Mouse (Mus musculus) midbrain, embryonic 14.5 days (tissue): ENCODE measurements around the gene Gucd1. TPM values are rescaled to one million over a fixed set of nuclear protein-coding genes. Genes with fewer than 3 reads are reported as not detected.

Experiments
- ATAC-seq: fragments of 200-750 bp; cut with Nextera tagmentation; 2 replicates; pipeline ENCODE4 v1.8.0; 2017; ENCODE audit warnings: moderate number of reproducible peaks, moderate library complexity; ENCODE audit not compliant: low FRiP score, low TSS enrichment
- DNase-seq: peaks from one replicate; pipeline ENCODE4 v3.0.0-alpha.2; 2015
- H3K27ac ChIP-seq: fragments of 300-500 bp; sonication (generic); replicated peaks from 2 replicates; pipeline ENCODE4 v1.5.1; 2014; ENCODE audit warnings: mild to moderate bottlenecking, low read depth, low read length, moderate library complexity
- H3K27me3 ChIP-seq: fragments of 300-500 bp; sonication (generic); 2 replicates; pipeline ENCODE4 v1.6.1; 2014; ENCODE audit warnings: low read length, control low read depth, mixed read lengths; ENCODE audit not compliant: control insufficient read depth, insufficient read depth
- H3K36me3 ChIP-seq: fragments of 300-500 bp; sonication (generic); 2 replicates; pipeline ENCODE4 v1.6.1; 2014; ENCODE audit warnings: low read length, control low read depth; ENCODE audit not compliant: control insufficient read depth, insufficient read depth
- H3K4me1 ChIP-seq: fragments of 300-500 bp; sonication (generic); 2 replicates; pipeline ENCODE4 v1.6.1; 2014; ENCODE audit warnings: mild to moderate bottlenecking, antibody characterized with exemption, low read length, control low read depth; ENCODE audit not compliant: control insufficient read depth, insufficient read depth
- H3K4me2 ChIP-seq: fragments of 300-500 bp; sonication (generic); 2 replicates; pipeline ENCODE4 v1.6.1; 2014; ENCODE audit warnings: mild to moderate bottlenecking, low read length, moderate library complexity
- H3K4me3 ChIP-seq: fragments of 300-500 bp; sonication (generic); replicated peaks from 2 replicates; pipeline ENCODE4 v1.5.1; 2014; ENCODE audit warnings: low read depth, low read length
- H3K9ac ChIP-seq: fragments of 300-500 bp; sonication (generic); replicated peaks from 2 replicates; pipeline ENCODE4 v1.6.1; 2014; ENCODE audit warnings: mild to moderate bottlenecking, low read length, moderate library complexity
- H3K9me3 ChIP-seq: fragments of 300-500 bp; sonication (generic); 2 replicates; pipeline ENCODE4 v1.6.1; 2016; ENCODE audit warnings: low read length, control low read depth, mixed read lengths; ENCODE audit not compliant: control insufficient read depth
- WGBS: fragments of 180-500 bp; shearing (Covaris S2); extraction: QIAGEN DNeasy Blood & Tissue Kit; methylation state at CpG from one replicate; pipeline ENCODE4 v1.1.7; 2014; 5-methylcytosine and 5-hydroxymethylcytosine counted together
- polyA plus RNA-seq: library from polyadenylated mRNA; unstranded; fragments of >200 nt; fragmentation: Nextera tagmentation; extraction: Ambion mirVana; gene quantifications from 2 replicates; pipeline ENCODE4 v1.2.1, GENCODE M21; 2014

Gucd1 gene
- polyA plus RNA-seq, 1 experiment from 2014 or later = 31.5 TPM

DNA sequence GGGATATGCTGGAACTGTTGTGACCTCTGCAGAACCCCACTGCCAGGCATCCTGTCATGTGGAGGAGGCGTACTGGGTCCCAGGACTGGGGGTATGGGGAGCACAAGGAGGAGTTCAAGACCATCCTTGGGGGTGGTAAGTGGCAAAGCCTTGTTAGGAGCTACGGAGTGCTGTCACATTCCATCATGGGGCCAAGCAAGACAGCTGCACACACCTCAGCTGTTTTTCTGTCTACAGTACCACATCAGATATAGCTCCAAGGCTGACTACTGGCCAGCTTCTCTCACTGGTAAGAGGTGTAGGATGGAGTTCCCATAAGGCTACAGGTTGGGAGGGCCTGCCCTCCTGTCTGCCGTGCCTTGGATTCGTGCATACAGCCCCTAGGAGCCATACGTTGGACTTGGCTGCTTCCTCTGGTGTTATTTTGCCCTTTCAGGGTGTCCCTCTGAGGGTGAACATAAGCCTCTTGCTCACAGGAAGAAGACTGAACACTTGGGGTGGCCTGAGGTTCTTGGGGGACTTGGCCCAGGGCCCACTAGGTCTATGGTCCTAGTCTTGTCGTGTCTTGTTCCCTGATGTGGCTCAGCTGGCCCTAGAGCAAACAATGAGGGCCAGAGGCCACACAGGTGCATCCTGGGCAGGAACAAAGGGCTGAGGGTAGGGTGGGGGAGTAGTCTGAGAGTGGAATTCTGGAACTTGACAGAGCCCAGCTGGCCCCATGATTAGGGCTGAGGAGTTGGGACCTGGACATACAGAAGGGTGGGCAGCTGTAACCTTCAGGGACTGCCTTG lies 203.4 kb downstream of the Gucd1 start:
- ATAC-seq = no peak
- 75% methylated on average over 6 of the region's 6 CpGs for WGBS

DNA sequence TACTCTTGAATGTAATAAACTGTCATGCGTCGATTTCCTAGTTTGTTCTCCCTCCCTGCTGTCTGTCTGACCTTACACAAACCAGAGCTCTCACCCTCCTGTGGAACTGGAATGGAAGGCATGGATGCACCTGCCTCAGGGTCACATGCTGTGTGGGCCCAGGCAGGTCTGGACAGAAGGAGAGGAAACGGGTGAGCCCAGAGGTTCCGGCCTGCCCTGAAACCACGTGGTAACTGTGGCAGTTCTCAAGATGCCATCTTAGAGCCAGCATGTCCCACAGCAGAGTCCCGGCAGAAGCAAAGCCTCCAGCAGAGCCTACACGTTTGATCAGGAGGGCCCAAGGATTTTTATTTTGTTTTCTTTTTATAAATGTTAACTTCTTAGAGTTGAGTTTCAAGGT lies 205.4 kb downstream of the Gucd1 start:
- ATAC-seq = no peak
- WGBS = 88% methylated on average over 7 of the region's 7 CpGs

More for the DNA sequence above, 203.4 kb downstream of the Gucd1 start:
- Histone ChIP-seq H3K27me3 (peaks cover 30% of the 10 kb centered on the region; the same call in 1 of the 2 replicates), H3K27ac (no peak overlapping the region), H3K36me3 (peaks cover 41% of the 10 kb centered on the region), H3K4me1 (0 out of 2 replicates have a peak, but pooled peaks cover 6% of the 10 kb centered on the region), H3K4me3 (no peak overlapping the region), H3K9me3 (no peaks in the 10 kb centered on the region), H3K4me2 (no peak overlapping the region), H3K9ac (no peak overlapping the region)
- no peak for DNase-seq

DNA sequence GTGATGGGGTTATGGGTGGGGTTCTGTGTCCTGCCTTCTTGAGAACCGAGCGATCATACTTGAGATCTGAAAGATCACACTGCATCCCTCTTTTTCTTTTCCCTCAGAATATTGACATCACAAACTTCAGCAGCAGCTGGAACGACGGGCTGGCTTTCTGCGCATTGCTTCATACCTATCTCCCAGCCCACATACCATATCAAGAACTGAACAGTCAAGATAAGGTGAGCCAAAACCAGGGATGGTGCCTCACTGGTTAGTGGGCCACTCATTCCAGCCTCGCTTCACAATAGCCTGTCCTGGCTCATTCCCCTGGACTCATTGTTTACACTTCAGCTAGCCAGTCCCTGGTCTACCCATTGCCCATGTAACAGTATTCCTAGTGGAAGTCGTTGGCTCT lies 210.6 kb downstream of the Gucd1 start:
- no peak overlapping the region for H3K4me3 ChIP-seq
- ATAC-seq = no peak
- WGBS = 95% methylated on average over 7 of the region's 7 CpGs

More for the DNA sequence above, 205.4 kb downstream of the Gucd1 start:
- Histone ChIP-seq H3K27me3 (peaks cover 15% of the 10 kb centered on the region; the same call in 1 of the 2 replicates), H3K9me3 (no peaks in the 10 kb centered on the region), H3K4me3 (no peak overlapping the region), H3K4me2 (no peak overlapping the region), H3K4me1 (0 out of 2 replicates have a peak, but pooled peaks cover 6% of the 10 kb centered on the region), H3K36me3 (peaks cover 61% of the 10 kb centered on the region), H3K9ac (no peak overlapping the region), H3K27ac (no peak overlapping the region)
- DNase-seq = no peak

DNA sequence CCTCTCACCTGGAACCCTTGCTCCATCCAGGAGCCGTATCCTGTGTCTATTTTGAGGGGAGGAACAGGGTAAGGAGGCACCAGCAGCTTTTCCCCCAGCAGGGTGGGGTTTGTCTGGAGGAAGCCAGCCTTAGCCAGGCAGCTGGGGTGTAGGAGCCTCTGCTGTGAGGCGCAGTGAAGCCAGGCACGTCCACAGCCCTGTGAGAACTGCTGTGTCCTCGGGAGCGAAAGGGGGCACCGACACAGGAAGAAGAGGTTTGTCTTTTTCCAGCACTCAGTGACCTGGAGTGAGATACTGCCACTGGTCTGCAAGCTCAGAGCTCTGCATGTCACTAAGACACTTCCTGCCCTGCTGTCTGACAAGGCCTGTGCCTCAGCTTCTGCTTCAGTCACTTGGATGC lies 213.4 kb downstream of the Gucd1 start:
- ATAC-seq = no peak

More for the DNA sequence above, 210.6 kb downstream of the Gucd1 start:
- no peaks in the 10 kb centered on the region for H3K4me1 ChIP-seq
- H3K9ac ChIP-seq = no peak overlapping the region
- no peaks in the 10 kb centered on the region for H3K27me3 ChIP-seq
- no peak overlapping the region for H3K4me2 ChIP-seq
- H3K9me3 ChIP-seq = no peaks in the 10 kb centered on the region
- no peak overlapping the region for H3K27ac ChIP-seq
- DNase-seq = no peak
- peaks cover 67% of the 10 kb centered on the region for H3K36me3 ChIP-seq

DNA sequence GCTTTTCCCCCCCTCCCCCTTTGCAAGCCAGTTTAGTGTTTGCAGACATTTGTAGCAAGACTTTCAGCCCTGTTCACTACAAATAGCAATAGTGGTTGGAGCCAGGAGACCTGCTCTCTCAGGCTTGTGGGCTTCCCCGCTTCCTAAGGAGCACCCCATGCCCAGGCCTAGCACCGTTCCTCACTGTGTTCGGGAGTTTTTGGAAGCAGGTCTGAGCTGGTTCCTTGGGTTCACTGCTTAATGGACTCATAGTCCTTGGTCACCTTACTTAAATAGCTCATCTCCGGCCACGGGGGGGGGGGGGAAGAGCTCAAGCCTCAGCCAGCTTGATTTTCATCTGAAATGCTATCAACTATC lies 213.7 kb downstream of the Gucd1 start:
- Histone ChIP-seq H3K4me1 (no peaks in the 10 kb centered on the region), H3K9ac (no peak overlapping the region), H3K27ac (no peak overlapping the region), H3K9me3 (no peaks in the 10 kb centered on the region), H3K4me3 (no peak overlapping the region), H3K4me2 (no peak overlapping the region), H3K36me3 (peaks cover 50% of the 10 kb centered on the region), H3K27me3 (no peaks in the 10 kb centered on the region)
- DNase-seq (no peak), ATAC-seq (no peak)
- WGBS = 93% methylated on average over 5 of the region's 5 CpGs

More for the DNA sequence above, 213.4 kb downstream of the Gucd1 start:
- Histone ChIP-seq H3K4me2 (no peak overlapping the region), H3K9ac (no peak overlapping the region), H3K4me3 (no peak overlapping the region), H3K9me3 (no peaks in the 10 kb centered on the region), H3K4me1 (no peaks in the 10 kb centered on the region), H3K27ac (no peak overlapping the region), H3K27me3 (no peaks in the 10 kb centered on the region), H3K36me3 (peaks cover 53% of the 10 kb centered on the region)
- DNase-seq = no peak
- WGBS = 78% methylated on average over 6 of the region's 6 CpGs

DNA sequence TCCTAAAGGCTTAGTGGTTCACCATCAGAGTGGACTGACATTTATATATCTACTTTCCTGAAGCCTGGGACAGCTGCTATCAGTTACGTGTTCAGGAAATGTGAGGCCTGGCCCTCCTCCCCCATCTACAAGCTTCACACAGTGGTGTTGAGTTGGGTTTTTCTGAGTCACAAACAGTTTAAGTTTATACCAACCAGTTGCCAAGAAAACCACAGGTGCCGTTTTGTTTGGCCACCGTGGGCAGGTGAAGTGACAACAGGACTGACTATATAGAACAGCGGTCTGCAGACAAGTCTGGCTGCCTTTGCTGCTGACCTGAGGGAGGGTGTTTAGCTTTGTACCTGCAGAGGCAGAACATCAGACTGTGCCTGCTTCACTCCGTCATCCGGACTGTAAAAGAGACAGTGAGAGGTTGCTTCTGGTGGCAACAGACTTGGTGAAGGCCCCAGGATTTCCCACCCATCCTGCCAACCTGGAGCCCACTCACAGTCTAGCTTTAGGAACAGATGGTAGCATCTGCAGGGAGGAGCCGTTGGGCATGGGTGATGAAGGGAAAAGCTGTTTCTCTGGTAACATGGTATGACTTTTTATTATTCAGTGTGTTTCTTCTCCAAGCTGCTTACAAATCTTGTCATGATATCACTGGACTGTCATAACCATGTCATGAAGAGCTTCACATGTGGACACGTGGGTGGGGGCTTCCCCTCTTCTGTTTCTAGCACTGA lies 214.3 kb downstream of the Gucd1 start:
- Histone ChIP-seq H3K27ac (no peak overlapping the region), H3K9ac (no peak overlapping the region), H3K9me3 (no peaks in the 10 kb centered on the region), H3K27me3 (no peaks in the 10 kb centered on the region), H3K4me3 (no peak overlapping the region), H3K4me2 (no peak overlapping the region), H3K36me3 (peaks cover 45% of the 10 kb centered on the region), H3K4me1 (no peaks in the 10 kb centered on the region)
- no peak for ATAC-seq
- WGBS = 90% methylated on average over 8 of the region's 8 CpGs
- no peak for DNase-seq

DNA sequence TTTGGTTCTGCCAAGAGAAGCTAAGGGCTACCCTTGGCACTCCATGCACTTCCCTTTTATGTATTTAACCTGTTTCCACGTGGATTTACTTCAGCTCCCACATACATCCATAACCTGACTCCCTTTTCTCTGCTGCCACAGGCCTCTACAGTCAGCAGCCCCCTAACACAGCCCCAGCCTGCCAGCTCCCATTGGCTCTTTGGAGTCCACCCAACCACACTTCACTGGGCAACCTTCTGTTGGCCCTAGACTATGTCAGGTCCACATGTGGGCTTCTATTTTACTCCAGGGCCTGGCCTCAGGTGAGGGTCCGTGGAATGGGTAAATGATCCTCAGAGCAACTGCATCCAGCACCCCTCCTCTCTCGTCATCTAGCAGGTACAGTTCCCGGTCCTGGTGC lies 215.2 kb downstream of the Gucd1 start:
- Histone ChIP-seq H3K27me3 (no peaks in the 10 kb centered on the region), H3K27ac (no peak overlapping the region), H3K9me3 (no peaks in the 10 kb centered on the region), H3K36me3 (peaks cover 35% of the 10 kb centered on the region), H3K4me1 (no peaks in the 10 kb centered on the region), H3K4me2 (no peak overlapping the region), H3K9ac (no peak overlapping the region), H3K4me3 (no peak overlapping the region)
- ATAC-seq = no peak
- DNase-seq = no peak
- WGBS = 87% methylated on average over 4 of the region's 4 CpGs

DNA sequence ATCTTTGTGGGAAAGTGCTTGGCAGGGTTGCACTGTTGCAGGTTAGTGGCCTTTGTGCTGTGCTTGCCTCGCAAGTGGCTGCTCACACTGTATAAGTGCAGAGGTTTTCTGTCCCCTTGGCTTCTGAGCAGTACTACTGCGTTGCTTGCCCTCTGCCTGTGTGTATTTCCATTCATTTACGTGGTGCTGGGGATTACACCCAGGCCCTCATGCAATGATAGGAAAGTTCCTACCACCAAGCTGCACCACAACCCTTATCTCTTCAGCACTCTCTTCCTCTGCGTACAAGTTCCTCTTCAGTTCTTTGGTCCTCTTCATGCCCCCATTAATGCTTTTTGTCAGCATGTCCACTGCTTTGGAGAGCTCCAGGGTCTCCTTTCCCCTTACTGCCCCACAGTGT lies 215.8 kb downstream of the Gucd1 start:
- Histone ChIP-seq H3K4me3 (no peak overlapping the region), H3K27me3 (no peaks in the 10 kb centered on the region)
- 99% methylated on average over 4 of the region's 4 CpGs for WGBS

More for the DNA sequence above, 215.8 kb downstream of the Gucd1 start:
- Histone ChIP-seq H3K4me2 (no peak overlapping the region), H3K27ac (no peak overlapping the region), H3K9me3 (no peaks in the 10 kb centered on the region), H3K36me3 (peaks cover 30% of the 10 kb centered on the region), H3K4me1 (no peaks in the 10 kb centered on the region), H3K9ac (no peak overlapping the region)
- ATAC-seq (no peak), DNase-seq (no peak)
